Mouse (Mus musculus) spleen, postnatal 36 days (tissue): ENCODE measurements around the gene Nfatc4.

Experiments used
- DNase-seq, 2 experiments: peaks; one replicate each; pipeline ENCODE4 v3.0.0; 2022; ENCODE audit warnings: low spot score in 2 of 2, mixed read lengths in 1 of 2

Gene Nfatc4

GRCm38 (mm10) chr14:55822991-55823762 lies at the start of gene Nfatc4:
TSS of gene Nfatc4 (plus strand) at chr14:55823144.
- DNase-seq: peak in 1 of 2 experiments; percentile 14

- no peak for DNase-seq
Observed at GRCm38 (mm10) chr14:55776711-55777110, 46.2 kb upstream of the Nfatc4 start.

GRCm38 (mm10) chr14:55777176-55777575 lies 45.8 kb upstream of the Nfatc4 start:
- no peak for DNase-seq

GRCm38 (mm10) chr14:55777806-55778205 lies 45.1 kb upstream of the Nfatc4 start:
- DNase-seq: no peak

GRCm38 (mm10) chr14:55778686-55779085 lies 44.3 kb upstream of the Nfatc4 start:
- peak in 1 of 2 experiments; percentile 1 for DNase-seq

GRCm38 (mm10) chr14:55779656-55780055 lies 43.3 kb upstream of the Nfatc4 start:
- peak in 1 of 2 experiments; percentile 0 for DNase-seq

GRCm38 (mm10) chr14:55780736-55781135 lies 42.2 kb upstream of the Nfatc4 start:
- peak; percentile 0 to 1 for DNase-seq

GRCm38 (mm10) chr14:55781310-55781709 lies 41.6 kb upstream of the Nfatc4 start:
- peak; percentile 45 to 51 for DNase-seq

GRCm38 (mm10) chr14:55782361-55782960 lies 40.5 kb upstream of the Nfatc4 start:
- DNase-seq: peak; percentile 0 to 1

GRCm38 (mm10) chr14:55783171-55783957 lies 39.6 kb upstream of the Nfatc4 start:
- DNase-seq: peak; percentile 0

- no peak for DNase-seq
Observed at GRCm38 (mm10) chr14:55783958-55784235, 39.0 kb upstream of the Nfatc4 start, which contains the start of gene Adcy4. TSS of gene Adcy4 (minus strand) at chr14:55784095.

- DNase-seq: peak in 1 of 2 experiments; percentile 0
Observed at GRCm38 (mm10) chr14:55785195-55785594, 37.7 kb upstream of the Nfatc4 start.

- peak in 1 of 2 experiments; percentile 0 for DNase-seq
Observed at GRCm38 (mm10) chr14:55787731-55788130, 35.2 kb upstream of the Nfatc4 start.

- DNase-seq: peak; percentile 77 to 84
Observed at GRCm38 (mm10) chr14:55788256-55789050, 34.5 kb upstream of the Nfatc4 start, which contains the start of gene Ripk3. TSS of gene Ripk3 (minus strand) at chr14:55788865.

GRCm38 (mm10) chr14:55793461-55793860 lies 29.5 kb upstream of the Nfatc4 start:
- DNase-seq: no peak

- no peak for DNase-seq
Observed at GRCm38 (mm10) chr14:55793946-55794345, 29.0 kb upstream of the Nfatc4 start.

GRCm38 (mm10) chr14:55795380-55796163 lies 27.4 kb upstream of the Nfatc4 start:
- DNase-seq: peak in 1 of 2 experiments; percentile 1

- peak; percentile 40 to 60 for DNase-seq
Observed at GRCm38 (mm10) chr14:55814885-55815284, 8.1 kb upstream of the Nfatc4 start.

GRCm38 (mm10) chr14:55815310-55815751 lies 7.6 kb upstream of the Nfatc4 start:
- DNase-seq: no peak

- DNase-seq: peak in 1 of 2 experiments; percentile 0
Observed at GRCm38 (mm10) chr14:55819845-55820405, 3.0 kb upstream of the Nfatc4 start.
